Mouse (Mus musculus) v-Abl transformed pro-B cells (cell line): ENCODE measurements around the gene Atf6.

ENCODE experiments used
- in situ Hi-C, 2 experiments: fragments of 400-800 bp; cut with MboI; formaldehyde crosslinking; loops; one replicate each; pipeline ENCODE4 v1.15.1; 2025; ENCODE audit not compliant: unreplicated experiment in 2 of 2

Gene Atf6

DNA sequence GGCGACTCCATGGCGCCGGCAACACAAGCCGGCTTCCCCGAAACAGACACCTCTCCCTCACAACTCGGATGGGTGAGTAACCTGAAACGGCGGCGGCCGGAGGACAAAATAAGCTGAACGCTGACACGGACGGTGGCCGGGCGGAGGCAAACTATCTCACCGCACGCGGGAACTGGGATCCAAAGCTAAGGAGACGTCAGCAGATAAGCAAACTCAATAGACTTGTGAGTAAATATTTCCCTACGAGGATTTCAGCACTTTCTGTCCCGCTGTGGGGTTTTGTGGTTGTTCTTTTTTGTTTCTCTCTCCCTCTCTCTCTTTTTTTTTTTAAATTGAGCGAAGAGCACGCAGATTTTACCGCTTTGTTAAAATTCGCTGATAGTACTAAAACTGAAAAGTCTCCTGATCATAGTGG, at the start of gene Atf6:
Atf6 (minus strand) TSS at position 81 of the 415 bp plus-strand sequence.
- in situ Hi-C loops: no loop called here

DNA sequence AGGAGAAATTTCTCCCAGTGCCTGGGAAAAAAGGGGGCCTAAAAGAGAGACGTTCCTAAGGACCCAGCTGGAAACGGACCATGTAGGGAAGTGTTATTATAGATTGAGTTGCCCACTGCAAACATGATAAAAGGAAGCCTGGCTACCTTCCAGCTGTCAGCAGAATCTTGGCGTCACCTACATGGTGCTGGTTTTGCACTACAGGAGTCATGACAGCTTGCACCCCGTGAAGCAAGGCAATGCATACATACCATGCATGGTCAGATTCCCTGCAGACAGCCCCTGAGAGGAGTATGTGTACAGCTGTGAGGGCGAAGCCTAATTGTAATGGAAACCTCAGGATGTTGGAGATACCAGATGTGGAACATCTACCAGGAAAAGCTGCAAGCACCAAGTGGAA, 48.1 kb upstream of the Atf6 start:
- in situ Hi-C loops: no loop called here

DNA sequence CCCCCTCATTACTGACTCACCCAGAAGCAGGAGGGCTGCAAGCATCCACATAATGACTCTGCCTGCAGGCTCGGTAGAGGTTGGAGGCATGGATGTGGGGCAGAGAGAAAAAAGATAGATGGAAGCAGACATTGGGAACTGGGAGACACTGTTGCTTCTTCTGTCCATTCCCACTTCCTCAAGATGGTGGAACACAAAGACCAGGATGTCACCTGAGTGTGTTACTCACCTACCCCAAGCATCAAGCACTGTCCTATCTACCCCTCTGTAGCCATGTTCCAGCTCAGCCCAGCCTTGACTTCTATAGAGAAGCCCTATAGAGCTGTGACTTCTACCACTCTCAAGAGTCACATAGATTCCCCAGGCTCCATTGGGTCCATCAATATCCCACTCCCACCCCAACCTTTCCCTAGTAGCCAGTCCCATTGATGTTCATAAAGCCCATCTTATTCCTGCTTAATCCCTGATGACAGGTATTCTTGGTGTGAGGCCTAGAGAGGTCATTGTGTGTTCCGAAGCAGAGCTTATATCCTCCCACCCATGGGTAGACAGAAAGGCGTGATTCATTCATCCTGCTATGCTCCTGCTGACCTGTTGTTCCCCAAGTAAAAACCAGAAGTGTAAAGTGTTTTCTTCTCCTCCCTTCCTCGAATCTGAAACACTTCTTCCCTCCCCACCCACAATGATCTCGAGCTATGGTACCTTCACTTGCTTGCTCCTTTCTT, 45.5 kb upstream of the Atf6 start, which contains the start of gene Fcrlb:
Fcrlb (minus strand) TSS at position 51 of the 725 bp plus-strand sequence.
- in situ Hi-C loops: no loop called here

DNA sequence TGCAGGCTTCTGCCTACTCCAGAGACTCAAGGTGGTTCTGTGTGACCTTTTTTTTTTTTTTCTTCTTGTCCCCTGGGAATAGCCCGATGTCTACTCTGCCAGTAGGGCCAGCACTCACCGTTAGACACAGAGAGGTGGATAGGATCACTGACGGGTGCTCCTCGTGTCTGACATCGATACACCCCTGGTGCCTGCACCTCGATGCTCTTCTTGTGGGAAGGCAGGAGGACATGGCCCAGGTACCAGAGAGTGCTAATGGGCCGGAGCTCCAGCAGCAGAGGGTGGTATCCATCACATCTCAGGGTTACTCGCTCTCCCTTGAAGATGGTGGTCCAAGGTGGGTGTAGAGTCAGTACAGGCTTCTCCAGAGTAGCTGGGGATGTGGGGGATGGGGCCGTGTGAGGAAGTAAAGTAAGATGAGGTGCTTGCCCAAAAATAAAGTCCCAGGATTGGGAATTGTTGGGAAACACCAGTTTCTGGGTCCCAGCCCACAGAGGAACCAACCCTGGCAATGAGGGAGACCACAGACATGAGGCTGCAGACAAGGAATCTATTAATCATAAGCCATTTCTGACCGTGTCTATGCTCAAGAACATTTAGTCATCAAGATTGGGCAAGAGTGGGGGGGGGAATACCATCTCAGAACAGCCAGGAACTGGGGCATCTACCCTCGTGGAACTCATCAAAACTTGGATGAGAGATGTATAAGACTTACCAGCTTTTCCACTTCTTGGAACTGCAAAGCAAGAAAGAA, 44.5 kb upstream of the Atf6 start:
- in situ Hi-C loops: no loop called here

DNA sequence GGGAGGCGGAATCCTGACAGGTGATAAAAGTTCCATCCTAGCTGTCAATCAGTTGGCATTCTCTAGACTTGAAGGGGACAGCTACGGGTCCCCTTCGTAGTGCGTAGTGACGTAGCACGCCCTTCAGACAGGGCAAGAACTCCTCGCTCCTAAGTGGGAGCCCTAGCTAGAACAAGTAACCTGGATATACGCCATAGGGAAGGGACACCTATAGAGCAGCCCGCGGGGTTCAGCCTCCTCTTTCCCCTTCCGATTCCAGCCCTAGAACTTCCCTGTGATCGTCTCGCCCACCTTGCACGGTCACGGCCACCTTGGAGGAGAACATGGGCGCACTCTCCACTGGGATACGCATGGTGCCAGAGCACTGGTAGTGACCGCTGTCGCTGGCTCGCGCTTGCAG, 40.8 kb upstream of the Atf6 start:
- in situ Hi-C loops: no loop called here

DNA sequence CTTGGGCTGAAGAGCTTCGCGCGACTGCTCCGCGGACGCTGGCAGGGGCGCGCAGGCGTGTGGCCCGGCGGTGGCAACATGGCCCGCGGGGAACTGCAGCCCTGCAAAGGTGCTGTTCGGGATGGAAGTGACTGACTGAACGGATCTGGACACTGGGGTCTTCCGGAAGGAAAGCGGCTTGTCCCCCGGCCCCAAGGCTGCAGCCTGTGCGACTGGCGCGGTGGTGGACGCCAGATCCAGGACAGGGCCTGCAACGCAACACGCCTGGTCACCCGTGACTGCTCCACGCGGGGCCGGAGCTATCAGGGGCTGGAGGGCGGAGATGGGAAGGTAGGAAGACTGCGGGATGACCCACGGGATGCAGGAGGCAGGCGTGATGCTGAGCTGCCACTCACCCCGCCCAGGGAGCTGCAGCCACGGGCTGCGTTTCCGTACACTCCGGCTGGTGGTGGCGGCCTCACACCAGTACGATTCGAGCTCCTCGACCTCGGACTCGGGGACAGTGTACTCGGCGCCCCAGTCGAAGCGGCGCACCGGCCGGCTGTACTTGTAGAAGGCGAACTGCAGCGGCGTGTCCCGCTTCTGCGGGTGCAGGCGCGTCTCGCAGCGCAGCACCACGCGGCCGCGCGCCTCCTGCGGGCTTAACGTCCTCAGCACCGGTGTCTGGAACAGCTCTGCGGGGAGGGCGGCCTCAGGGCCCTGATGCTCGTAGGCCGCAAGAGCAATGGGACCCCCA, 40.1 kb upstream of the Atf6 start:
- in situ Hi-C loops: no loop called here

DNA sequence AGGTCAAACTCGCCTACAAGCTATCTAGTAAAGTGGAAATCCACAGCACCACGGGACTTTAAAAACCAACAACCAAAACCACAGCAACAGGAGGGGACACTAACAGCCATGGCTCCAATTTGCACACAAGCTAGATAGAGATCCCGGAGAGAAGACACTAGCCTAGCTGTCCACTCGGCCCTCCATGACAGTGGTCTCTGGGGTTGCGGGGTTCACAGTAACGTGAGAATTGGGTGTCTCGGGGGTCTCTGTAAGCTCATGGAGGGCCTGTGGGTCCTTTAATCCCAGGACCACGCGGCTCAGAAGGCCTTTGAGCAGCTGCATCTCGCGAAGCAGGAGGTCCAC, 39.5 kb upstream of the Atf6 start:
- in situ Hi-C loops: no loop called here

DNA sequence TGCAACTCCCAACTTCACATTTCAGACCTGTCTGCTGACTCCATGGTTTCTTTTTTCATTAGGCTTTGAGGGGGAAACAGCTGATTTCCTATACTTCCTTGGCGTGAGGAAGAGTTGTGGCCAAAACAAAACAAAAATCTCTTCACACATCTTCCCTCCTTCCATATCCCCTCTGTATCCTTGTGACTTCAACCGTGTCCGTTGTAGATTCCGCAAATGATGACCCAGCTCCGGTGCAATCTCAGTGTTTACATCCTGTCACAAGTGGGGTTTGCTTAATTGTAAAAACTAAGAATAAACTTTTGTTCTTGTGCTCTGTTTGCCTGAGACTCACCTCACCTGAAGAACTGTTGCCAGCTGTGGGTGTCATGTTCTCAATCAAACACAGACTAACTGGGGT, 35.9 kb upstream of the Atf6 start:
- in situ Hi-C loops: loop anchor here (5.0 kb wide), 3 partner anchors 34 to 89 kb away; no protein-coding TSS in a partner anchor

DNA sequence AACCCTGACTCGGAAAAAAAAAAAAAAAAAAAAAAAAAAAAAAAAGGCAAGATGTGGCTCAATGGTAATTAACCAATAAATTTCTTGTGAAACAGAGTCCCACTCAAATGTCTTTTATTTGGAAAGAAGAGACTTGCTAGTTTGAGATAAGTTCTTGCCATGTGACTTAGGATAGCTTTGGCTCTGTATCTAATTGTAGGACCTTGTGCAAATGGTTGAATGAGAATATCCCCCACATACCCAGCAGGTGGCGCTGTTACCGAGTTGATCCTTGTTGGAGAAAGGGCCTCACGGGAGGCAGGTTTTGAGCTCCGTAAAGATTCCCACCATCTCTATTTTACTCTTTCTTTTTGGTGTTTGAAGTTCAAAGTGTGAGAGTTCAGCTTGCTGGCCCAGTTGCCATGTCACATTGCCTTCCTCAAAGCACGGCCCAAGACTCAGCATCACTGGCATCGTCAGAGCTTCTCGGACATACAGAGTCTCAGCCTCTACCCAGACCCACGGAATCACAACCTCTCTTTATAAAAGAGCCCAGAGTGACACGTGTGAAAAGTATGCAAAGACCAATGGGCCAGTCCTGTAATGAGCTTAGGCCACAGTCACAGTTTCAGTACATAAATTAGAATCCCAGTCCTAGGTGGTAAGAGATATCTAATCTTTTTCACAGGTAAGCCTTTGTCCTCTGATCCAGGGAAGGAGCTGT, 34.1 kb upstream of the Atf6 start:
- in situ Hi-C loops: loop anchor here (5.0 kb wide), 3 partner anchors 36 to 91 kb away; no protein-coding TSS in a partner anchor

DNA sequence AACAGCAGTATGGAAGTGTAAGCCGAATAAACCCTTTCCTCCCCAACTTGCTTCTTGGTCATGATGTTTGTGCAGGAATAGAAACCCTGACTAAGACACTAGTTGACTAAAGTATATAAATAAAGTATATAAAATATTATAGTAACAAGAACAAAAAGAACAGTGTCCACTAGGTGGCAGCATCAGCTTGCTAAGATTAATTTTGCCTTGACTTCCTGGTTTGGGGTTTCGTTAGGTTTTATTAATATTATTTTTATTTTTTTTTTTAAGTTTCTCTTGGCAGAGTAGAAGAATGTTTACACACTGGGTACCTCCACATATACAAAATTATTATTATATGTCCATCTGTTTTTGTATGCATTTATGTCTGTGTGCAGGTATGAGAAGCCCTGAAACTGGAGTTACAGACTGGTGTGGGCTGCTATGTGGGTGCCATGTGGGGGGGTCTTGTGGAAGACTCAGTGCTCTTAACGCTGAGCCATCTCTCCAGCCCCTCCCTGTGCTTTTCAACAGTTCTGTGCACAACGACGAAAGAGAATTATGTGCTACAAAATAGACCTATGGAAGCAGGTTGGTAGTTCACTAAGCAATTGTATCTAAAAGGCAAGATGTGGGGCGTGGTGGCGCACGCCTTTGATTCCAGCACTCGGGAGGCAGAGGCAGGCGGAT, 33.4 kb upstream of the Atf6 start:
- in situ Hi-C loops: loop anchor here (5.0 kb wide), 3 partner anchors 36 to 91 kb away; no protein-coding TSS in a partner anchor

DNA sequence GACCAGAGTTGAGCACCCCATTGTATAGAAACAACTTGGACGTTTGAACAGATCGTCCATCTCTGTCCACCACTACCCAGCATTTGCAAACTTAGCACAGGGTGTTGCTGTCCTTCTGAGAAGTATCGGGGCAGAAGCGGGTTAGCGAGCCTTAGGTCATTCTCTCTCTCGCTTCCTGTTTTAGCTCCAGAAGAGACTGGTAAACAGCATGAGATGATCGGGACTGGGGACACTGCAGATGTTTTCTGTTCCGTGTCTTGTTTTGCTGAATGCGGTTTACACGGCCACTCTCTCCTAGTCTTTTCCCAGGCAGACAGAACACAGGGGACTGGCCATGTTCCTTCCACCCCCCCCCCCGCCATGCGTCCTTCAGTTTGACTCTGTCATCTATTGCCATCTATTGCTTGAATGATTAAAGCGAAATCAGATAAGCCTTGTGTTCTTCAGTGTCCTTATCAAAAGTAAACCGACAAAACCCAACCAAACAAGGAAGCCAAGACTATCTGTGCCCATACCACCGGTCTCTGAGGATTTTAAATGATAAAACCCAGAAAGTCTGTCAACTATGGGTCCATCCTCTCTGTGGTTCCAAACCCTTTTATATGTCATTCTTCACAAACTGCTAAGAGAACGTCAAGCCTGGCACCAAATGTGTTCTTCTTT, 31.0 kb upstream of the Atf6 start:
- in situ Hi-C loops: loop anchor here (5.0 to 25.0 kb wide), 9 partner anchors 99 to 589 kb away; partner anchors contain the start of genes Adamts4 (in 2 of the 2), Ndufs2 (in 2 of the 2), Tomm40l (in 2 of the 2) and Apoa2 (in 1 of the 2)

DNA sequence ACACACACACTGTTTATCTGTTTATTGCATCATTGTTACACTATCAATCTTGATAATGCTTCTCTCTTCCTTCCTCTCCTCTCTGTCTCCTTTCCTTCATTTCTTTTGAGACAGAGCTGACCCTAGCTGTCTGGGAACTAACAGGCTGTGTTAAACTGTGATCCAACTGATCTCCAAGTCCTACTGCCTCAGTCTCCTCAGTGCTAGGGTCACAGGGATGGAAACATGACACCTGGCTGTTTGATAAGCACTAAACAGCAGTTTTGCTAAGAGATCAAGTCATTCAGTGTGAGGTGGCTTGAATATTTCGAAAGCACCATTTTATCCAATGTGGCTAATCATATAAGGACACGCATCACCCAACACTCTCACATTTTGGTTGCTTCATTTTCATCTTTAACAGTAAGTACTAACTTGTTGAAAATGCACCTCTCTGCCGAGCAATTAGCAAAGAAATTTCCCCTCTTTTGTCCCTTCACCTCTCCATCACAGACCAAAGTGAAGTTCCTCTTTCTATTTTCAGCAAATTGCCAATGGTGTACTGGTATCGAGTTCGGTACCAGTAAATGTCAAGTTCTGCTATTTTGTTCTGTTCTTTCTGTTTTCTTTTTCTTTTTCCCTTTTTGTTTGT, 29.2 kb upstream of the Atf6 start:
- in situ Hi-C loops: loop anchor here (5.0 to 25.0 kb wide), 9 partner anchors 101 to 591 kb away; partner anchors contain the start of genes Adamts4 (in 2 of the 2), Ndufs2 (in 2 of the 2), Tomm40l (in 2 of the 2) and Apoa2 (in 1 of the 2)

DNA sequence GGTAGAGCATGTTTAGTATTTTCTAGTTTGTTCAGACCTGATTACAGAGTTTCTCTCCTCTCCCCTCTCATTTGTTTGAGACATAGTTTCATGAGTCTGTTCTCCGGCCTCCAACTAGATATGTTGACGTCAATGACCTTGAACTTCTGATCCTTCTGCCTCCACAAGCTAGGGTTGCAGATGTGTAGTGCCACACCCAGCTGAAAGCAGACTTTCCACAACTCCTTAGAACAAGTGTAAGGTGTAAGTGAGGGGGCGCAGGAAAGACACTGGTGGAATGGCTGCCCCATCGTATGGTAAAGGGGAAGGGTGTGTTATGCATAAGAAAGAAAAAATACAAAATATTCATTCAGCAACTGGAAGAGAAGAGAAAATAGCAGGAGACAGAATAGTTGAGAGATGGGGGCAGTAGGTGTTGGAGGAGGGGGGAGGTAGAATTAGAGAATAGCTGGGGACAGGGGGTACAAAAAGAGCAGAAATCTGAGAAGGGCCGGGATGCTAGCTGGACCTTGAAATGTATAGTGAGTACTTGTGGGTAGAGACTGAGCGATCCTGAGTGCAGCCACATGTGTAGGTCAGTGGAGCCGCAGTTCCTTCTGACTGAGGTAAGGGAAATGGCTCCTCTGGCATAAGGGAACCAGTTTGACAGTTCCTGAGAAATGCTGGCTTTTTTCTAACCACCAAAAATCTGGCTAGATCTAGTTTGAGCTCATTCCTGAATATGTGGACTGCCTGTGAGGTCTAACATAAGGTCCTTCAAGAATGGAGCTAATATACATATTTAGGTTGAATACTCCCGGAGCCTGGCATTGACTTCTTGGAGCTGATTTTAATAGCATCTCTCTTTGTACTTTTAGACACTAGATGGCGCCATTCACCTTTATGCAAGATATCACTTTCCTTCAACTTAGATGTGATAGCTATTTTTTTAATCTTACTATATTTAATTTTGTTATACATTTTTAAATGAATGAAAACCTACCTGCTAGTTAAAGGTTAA, 27.3 kb upstream of the Atf6 start:
- in situ Hi-C loops: loop anchor here (5.0 to 25.0 kb wide), 9 partner anchors 102 to 592 kb away; partner anchors contain the start of genes Adamts4 (in 2 of the 2), Ndufs2 (in 2 of the 2), Tomm40l (in 2 of the 2) and Apoa2 (in 1 of the 2)

DNA sequence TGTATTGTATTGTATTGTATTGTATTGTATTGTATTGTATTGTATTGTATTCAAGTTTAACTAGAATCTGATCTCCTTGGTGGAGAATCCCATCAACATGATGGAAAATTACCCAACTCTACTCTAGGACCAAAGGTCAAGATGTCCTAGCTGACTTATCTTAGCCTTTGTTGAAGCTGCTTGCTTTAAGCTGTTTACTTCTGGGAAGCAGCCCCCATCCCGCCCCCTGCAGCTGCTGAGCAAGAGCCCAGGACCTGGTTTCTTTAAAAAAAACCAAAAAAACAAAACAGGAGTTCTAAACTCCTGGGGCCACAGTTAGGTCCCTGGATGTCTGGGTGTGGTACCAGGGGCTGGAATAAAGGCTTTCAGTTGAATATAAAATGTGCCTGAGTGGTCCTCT, 24.7 kb upstream of the Atf6 start:
- in situ Hi-C loops: loop anchor here (10.0 to 25.0 kb wide), 4 partner anchors 333 to 595 kb away; partner anchors contain the start of genes Adamts4 (in 1 of the 2), Apoa2 (in 1 of the 2), Ndufs2 (in 1 of the 2) and Tomm40l (in 1 of the 2)

DNA sequence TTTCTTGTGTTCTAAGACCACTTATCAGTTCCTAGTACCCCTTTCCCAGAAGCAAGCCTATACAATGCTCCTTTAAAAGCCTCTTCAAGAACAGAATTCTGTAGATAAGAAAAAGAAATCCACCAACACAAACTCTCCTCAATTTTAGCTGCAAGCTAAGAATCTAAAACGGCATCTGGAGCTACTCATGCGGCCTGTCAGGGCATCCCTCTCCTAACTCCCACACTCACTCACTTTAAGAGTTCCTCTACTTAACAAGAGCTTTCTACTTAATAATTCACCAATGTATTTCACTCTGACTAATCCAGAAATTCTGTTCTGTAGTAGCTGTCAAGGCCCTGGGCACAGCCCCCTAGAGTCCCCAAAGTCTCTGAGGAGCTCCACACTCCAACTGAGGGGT, 24.1 kb upstream of the Atf6 start:
- in situ Hi-C loops: loop anchor here (10.0 to 25.0 kb wide), 4 partner anchors 333 to 596 kb away; partner anchors contain the start of genes Adamts4 (in 1 of the 2), Apoa2 (in 1 of the 2), Ndufs2 (in 1 of the 2) and Tomm40l (in 1 of the 2)

DNA sequence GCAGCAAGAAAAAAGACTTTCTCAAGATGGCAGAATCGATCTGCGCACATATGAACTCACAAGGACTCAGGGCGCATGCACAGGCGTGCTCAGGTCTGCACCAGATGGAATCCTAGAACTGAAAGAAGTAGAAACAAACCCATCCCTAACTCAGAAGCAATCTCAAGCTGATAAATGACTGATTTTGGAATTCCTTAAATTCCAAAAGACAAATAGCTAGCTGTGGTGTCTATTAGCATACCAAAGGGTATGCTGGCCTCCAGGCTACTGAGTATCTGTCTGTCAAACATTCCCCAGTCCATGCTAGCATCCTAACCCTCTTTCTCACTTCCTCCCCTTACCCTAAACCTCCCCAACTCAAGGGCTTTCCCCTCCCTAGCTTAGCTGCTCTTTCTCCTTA, 21.7 kb upstream of the Atf6 start:
- in situ Hi-C loops: loop anchor here in 1 of 2 experiments (10.0 to 25.0 kb wide), 2 partner anchors 598 to 1195 kb away; partner anchors contain the start of genes Copa and Ncstn

DNA sequence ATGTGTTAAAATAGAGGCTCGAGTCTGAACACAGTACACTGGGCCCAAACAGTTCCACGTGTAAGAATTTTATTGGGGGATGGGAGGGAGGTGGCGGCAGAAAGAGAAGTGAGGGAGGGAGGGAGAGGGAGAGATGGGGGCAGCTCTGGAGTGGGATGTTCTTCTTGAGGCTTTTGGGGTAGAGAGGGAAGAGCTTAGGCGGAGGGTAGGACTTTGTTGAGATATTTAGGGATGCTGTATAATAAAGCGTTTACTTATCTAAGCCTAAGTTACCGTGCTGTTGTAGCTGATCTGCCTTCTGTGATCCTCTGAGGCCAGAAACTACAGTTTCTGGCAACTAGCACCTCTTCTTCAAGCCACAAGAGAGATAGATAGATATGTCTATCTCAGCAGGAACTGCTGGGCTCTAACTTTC, 18.5 kb upstream of the Atf6 start:
- in situ Hi-C loops: loop anchor here in 1 of 2 experiments (10.0 to 25.0 kb wide), 2 partner anchors 601 to 1199 kb away; partner anchors contain the start of genes Copa and Ncstn
